Mouse (Mus musculus): ENCODE results near the gene Phgr1. TPM values are rescaled to one million over a fixed set of nuclear protein-coding genes. Genes with fewer than 3 reads are reported as not detected.

Phgr1 gene
- not detected for total RNA-seq (2021)

DNA sequence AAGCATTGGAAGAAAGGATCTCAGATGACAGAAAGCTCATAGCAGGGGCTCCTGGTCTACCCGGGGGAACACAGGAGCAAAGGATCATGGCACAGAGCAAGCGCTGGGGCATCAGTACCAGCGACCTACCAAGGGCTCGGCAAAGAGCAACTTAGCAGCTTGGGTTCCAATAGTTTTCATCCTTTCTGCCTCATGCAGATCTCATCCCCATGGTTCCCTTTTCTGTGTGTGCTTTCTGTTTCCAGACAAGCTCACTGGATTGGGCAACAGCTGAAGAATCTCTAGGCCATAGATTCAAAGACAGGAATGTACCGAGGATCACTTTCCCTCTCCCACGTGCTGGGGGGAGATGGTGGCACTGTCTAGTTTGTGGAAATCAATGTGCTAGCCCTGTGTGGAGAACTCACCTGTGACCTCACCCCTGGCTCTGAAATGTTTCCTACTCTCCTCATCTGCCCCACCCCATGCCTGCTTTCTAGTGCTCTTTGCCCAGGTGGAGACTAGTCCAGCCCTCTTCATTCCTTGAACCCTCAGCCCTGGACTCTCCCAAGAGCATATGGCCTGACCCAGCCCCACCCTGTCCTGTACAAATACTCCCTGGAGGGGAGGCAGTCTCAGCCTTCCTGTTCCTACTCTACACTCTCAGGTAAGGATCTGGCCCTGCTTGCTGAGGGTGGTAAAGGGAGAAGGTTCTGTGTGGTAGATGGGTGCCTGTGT is at the start of gene Phgr1:
Phgr1 (plus strand) TSS at position 612 of the 717 bp plus-strand sequence.
- no peak for DNase-seq

- DNase-seq: peak in 1 of 2 experiments; percentile 0
Measured at GRCm38 (mm10) chr2:118723693-118724486, 48.7 kb upstream of the Phgr1 start.

- DNase-seq: no peak
Measured at GRCm38 (mm10) chr2:118725511-118725910, 47.1 kb upstream of the Phgr1 start.

GRCm38 (mm10) chr2:118726873-118727272 is 45.7 kb upstream of the Phgr1 start:
- DNase-seq: peak in 1 of 2 experiments; percentile 0

DNA sequence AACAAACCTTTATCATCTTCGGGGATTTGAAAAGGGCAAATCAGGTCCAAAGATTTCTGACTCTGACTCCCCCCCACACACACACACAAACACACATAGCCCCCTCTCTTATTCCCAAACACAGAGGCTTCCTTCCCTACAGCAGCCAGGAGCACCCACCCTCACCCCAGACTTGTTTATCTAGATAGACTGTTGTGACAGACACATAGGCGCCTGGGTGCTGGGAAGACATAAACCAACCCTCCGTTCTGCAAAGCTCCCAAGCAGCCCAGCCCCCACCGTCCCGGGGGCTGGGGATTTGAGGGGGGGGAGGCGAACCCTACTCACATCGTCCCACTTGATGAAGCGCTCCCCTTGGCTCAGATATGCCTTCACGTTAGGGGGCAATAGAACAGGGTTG is 44.7 kb upstream of the Phgr1 start:
- peak in 1 of 2 experiments; percentile 0 for DNase-seq

GRCm38 (mm10) chr2:118728337-118728736 is 44.2 kb upstream of the Phgr1 start, which contains the start of gene Plcb2:
Gene Plcb2 (minus strand): TSS chr2:118728438.
- no peak for DNase-seq

GRCm38 (mm10) chr2:118729194-118729593 is 43.4 kb upstream of the Phgr1 start:
- DNase-seq: no peak

- DNase-seq: no peak
Measured at GRCm38 (mm10) chr2:118729816-118730621, 42.5 kb upstream of the Phgr1 start.

- peak; percentile 68 to 74 for DNase-seq
Measured at GRCm38 (mm10) chr2:118730622-118730915, 42.0 kb upstream of the Phgr1 start.

DNA sequence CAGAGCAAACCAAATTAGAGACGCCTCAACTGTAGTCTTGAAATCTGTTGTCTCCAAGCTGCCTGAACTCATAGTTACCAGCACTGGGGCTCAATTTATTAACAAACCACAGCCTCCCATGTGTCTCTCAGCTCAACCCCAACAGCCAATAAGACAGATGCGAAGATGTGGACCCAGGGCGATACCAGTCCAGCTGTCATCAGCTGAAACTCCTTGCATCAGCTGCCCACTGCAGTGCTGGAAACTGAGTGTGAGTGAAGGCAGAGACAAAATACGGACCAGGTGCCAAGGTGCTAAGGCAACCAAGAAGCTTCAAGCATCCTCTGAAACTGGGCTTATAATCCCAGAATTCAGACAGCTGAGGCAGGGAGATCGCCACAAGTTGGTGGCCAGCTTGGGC is 40.6 kb upstream of the Phgr1 start:
- no peak for DNase-seq

DNA sequence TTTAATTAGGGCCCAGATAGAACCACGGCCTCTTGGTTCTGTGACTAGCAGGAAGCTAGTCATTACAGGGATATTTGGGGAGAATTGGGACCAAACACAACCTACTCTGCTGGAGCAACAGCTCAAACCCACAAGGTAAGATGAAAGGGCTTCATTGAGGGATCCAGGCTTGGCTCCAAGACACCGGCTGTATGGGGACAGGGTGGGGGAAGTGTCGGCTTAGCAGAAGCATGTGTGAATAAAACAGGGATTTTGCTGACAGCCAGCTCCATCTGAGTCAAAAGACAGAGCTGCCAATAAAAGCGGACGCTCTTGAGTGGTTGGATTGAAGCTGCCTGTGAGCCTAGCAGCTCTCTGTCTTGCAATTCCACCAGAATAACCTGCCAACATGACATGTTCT is 39.2 kb upstream of the Phgr1 start:
- DNase-seq: peak; percentile 64 to 67

- DNase-seq: no peak
Measured at GRCm38 (mm10) chr2:118740341-118740740, 32.2 kb upstream of the Phgr1 start.

GRCm38 (mm10) chr2:118741183-118741582 is 31.4 kb upstream of the Phgr1 start:
- DNase-seq: no peak

DNA sequence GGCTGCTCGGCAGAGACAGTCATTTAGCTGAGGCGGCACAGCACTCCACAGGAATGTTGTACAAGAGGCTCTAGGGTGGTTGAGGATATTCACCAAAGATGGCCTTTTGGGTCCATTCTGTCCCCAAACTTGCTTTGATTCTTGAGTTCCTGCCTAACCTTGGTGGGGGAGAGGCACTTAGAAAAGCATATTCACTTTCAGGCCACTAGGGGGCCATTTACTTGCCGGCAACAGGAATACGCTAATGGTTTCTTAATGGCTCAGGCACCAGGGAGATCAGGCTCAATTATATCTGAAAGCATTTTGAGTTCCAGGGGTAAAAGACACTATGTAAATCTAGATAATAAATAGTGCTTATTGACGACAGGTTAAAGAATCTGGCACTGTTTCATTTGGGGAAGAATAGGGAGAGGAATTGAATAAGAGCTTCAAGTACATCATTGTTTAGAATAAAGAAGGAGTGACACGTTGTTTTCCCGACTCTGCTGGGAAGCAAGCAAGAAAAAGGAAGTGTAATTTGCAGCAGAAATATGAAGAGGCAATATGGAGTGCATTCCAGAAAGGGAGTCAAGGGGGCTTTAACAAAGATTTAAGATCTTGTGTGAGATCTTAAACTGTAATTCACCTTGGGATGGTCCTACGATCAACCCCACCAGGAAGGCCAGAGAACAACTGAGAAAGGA is 29.2 kb upstream of the Phgr1 start:
- peak in 1 of 2 experiments; percentile 11 for DNase-seq

GRCm38 (mm10) chr2:118744621-118745020 is 27.9 kb upstream of the Phgr1 start:
- peak in 1 of 2 experiments; percentile 1 for DNase-seq

DNA sequence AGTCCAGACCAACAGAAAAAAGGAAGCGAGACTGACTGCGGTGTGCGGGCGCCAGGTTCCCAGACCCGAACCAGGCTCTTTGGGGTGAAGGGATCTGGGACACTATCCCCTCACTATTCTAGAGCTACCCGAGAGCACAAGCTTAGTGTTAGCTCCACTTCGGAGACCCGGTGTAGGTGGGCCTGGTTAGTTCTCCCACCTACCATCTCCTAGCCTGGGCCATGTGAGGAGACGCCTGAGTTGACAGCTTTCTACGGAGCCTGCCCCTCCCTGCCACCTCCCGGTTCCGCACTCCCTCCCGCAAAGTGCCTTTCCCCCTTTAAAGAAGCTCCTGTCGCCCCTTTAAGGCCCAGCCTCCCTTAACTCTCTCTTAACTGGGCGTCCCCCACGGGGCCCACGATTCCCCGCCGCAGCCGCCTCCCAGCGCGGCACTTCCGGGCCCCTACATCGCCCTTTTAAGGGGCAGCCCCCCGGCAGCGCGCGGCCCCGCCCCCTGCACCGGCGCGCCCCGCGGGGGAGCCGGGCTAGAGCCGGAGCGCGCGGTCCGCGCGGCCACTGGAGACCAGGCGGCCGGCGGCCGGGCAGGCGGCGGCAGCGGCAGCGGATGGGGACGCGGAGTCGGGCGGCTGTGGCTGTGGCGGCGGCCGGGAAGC is 27.2 kb upstream of the Phgr1 start, which contains the start of gene Inafm2:
Inafm2 (plus strand) TSS at position 527 of the 653 bp plus-strand sequence.
- peak; percentile 92 to 94 for DNase-seq

- peak in 1 of 2 experiments; percentile 30 for DNase-seq
Measured at GRCm38 (mm10) chr2:118745915-118746901, 26.4 kb upstream of the Phgr1 start.

DNA sequence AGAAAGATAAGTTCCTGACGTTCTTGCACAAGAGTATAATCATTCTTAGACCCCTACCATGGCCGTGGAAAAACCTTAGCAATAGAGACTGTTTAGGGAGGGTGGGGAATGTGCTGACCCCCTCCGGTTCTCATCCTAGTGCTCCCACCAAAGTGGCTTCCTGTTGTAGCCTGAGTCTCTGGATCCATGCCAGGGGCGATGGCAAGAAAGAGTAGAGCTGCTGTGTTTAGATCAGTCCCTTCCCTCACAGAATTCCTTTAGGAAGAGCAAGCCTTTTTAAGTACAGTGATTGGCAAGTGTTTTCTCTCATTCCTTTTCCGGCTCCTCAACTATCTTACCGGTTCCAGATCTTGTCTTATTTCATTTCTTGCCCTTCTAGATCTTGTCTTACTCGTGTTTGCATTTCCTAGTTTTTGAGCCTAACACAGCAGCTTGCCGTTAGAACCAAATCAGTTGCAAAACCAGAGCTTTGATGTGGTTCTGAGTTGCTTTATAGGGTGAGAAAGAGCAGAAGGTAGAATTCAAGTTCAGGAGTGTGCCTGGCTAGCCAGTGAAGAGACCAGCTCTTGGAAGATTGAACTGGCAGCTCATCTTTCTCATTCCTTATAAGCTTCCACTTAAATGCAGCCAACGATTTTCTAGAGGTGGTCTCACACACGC is 25.1 kb upstream of the Phgr1 start:
- DNase-seq: no peak

GRCm38 (mm10) chr2:118749341-118749884 is 23.2 kb upstream of the Phgr1 start:
- no peak for DNase-seq
